Mouse (Mus musculus) macrophage (primary cell): ENCODE measurements around the gene Rpusd1. TPM values are rescaled to one million over a fixed set of nuclear protein-coding genes. Genes with fewer than 3 reads are reported as not detected.
A peak's percentile ranks its signal among the peaks of the same experiment; 100 is the strongest.

Experiments
- H3K27ac ChIP-seq: fragments of 350-480 bp; formaldehyde crosslinking; 2 replicates; pipeline ENCODE4 v1.9.0; 2021
- H3K36me3 ChIP-seq: fragments of 350-480 bp; formaldehyde crosslinking; 2 replicates; pipeline ENCODE4 v1.9.0; 2021; ENCODE audit errors: inconsistent target
- H3K4me3 ChIP-seq: fragments of 350-480 bp; formaldehyde crosslinking; 2 replicates; pipeline ENCODE4 v1.9.0; 2021; ENCODE audit errors: inconsistent target
- H3K79me2 ChIP-seq: fragments of 350-480 bp; formaldehyde crosslinking; 2 replicates; pipeline ENCODE4 v1.9.0; 2021; ENCODE audit errors: inconsistent target
- WGBS: methylation state at CpG from one replicate; pipeline ENCODE4 v1.1.7; 2026; ENCODE audit warnings: inconsistent platforms; ENCODE audit not compliant: missing documents; 5-methylcytosine and 5-hydroxymethylcytosine counted together
- polyA plus RNA-seq: library from polyadenylated mRNA; stranded (reverse); fragments of 250-400 nt; gene quantifications from 3 replicates; pipeline ENCODE4 v1.2.4, GENCODE M21; 2018; ENCODE audit warnings: inconsistent platforms

Rpusd1 gene
- polyA plus RNA-seq, 1 experiment from 2014 or later, result 5.9 TPM

GRCm38 (mm10) chr17:25754241-25754640, 26.8 kb downstream of the Rpusd1 start, which contains the start of gene Msln:
TSS of gene Msln (minus strand) at chr17:25754378.
- 84% methylated on average over 9 of the region's 9 CpGs for WGBS
- Histone ChIP-seq H3K36me3 (no peaks in the 10 kb centered on the region), H3K4me3 (no peak within 1 kb of the TSS), H3K27ac (no peak within 1 kb of the TSS), H3K79me2 (no peaks in the 10 kb centered on the region)

GRCm38 (mm10) chr17:25755086-25755485, 27.6 kb downstream of the Rpusd1 start:
- Histone ChIP-seq H3K27ac (no peak overlapping the region), H3K4me3 (no peak overlapping the region), H3K79me2 (no peaks in the 10 kb centered on the region), H3K36me3 (no peaks in the 10 kb centered on the region)
- 78% methylated on average over 4 of the region's 4 CpGs for WGBS

- no peak overlapping the region for H3K4me3 ChIP-seq
- H3K36me3 ChIP-seq, result no peaks in the 10 kb centered on the region
- H3K27ac ChIP-seq, result no peak overlapping the region
- WGBS, result 37% methylated on average over 4 of the region's 4 CpGs
- no peaks in the 10 kb centered on the region for H3K79me2 ChIP-seq
Observed at GRCm38 (mm10) chr17:25755627-25756377, 28.3 kb downstream of the Rpusd1 start.

- Histone ChIP-seq H3K4me3 (no peak overlapping the region), H3K79me2 (no peaks in the 10 kb centered on the region), H3K27ac (no peak overlapping the region), H3K36me3 (no peaks in the 10 kb centered on the region)
- 81% methylated on average over 9 of the region's 9 CpGs for WGBS
Observed at GRCm38 (mm10) chr17:25756378-25757242, 29.1 kb downstream of the Rpusd1 start.

GRCm38 (mm10) chr17:25757691-25758090, 30.2 kb downstream of the Rpusd1 start:
- Histone ChIP-seq H3K36me3 (no peaks in the 10 kb centered on the region), H3K79me2 (no peaks in the 10 kb centered on the region), H3K4me3 (no peak overlapping the region), H3K27ac (no peak overlapping the region)
- WGBS, result 91% methylated on average over 3 of the region's 3 CpGs

GRCm38 (mm10) chr17:25760148-25760547, 32.7 kb downstream of the Rpusd1 start:
- no peaks in the 10 kb centered on the region for H3K79me2 ChIP-seq
- WGBS, result 70% methylated on average over 8 of the region's 8 CpGs
- H3K36me3 ChIP-seq, result no peaks in the 10 kb centered on the region
- H3K27ac ChIP-seq, result no peak overlapping the region
- no peak overlapping the region for H3K4me3 ChIP-seq

GRCm38 (mm10) chr17:25761561-25761970, 34.1 kb downstream of the Rpusd1 start:
- H3K27ac ChIP-seq, result peak overlapping the region; percentile 17; the same call in 1 of the 2 replicates
- H3K79me2 ChIP-seq, result no peaks in the 10 kb centered on the region
- H3K4me3 ChIP-seq, result no peak overlapping the region
- H3K36me3 ChIP-seq, result no peaks in the 10 kb centered on the region
- 41% methylated on average over 4 of the region's 4 CpGs for WGBS

- Histone ChIP-seq H3K36me3 (no peaks in the 10 kb centered on the region), H3K27ac (no peak overlapping the region), H3K4me3 (no peak overlapping the region), H3K79me2 (no peaks in the 10 kb centered on the region)
- WGBS, result 62% methylated on average over 3 of the region's 3 CpGs
Observed at GRCm38 (mm10) chr17:25762591-25762990, 35.1 kb downstream of the Rpusd1 start.

- Histone ChIP-seq H3K79me2 (no peaks in the 10 kb centered on the region), H3K27ac (no peak overlapping the region), H3K4me3 (no peak overlapping the region), H3K36me3 (no peaks in the 10 kb centered on the region)
- 78% methylated on average over 5 of the region's 5 CpGs for WGBS
Observed at GRCm38 (mm10) chr17:25765886-25766285, 38.4 kb downstream of the Rpusd1 start.

- WGBS, result 58% methylated on average over 8 of the region's 9 CpGs
- Histone ChIP-seq H3K27ac (no peak overlapping the region), H3K4me3 (no peak overlapping the region), H3K36me3 (no peaks in the 10 kb centered on the region), H3K79me2 (peaks cover 7% of the 10 kb centered on the region)
Observed at GRCm38 (mm10) chr17:25769331-25769730, 41.9 kb downstream of the Rpusd1 start.

GRCm38 (mm10) chr17:25773549-25774120, 46.2 kb downstream of the Rpusd1 start, which contains the start of gene Narfl:
TSS of gene Narfl (plus strand) at chr17:25773776.
- peaks cover 19% of the 10 kb centered on the region for H3K79me2 ChIP-seq
- peak within 1 kb of the TSS; percentile 61 for H3K27ac ChIP-seq
- H3K4me3 ChIP-seq, result peak within 1 kb of the TSS; percentile 93
- 1% methylated on average over 37 of the region's 37 CpGs for WGBS
- H3K36me3 ChIP-seq, result peaks cover 20% of the 10 kb centered on the region

GRCm38 (mm10) chr17:25775318-25776062, 48.0 kb downstream of the Rpusd1 start:
- H3K79me2 ChIP-seq, result peaks cover 19% of the 10 kb centered on the region
- H3K36me3 ChIP-seq, result peaks cover 38% of the 10 kb centered on the region
- no peak overlapping the region for H3K4me3 ChIP-seq
- H3K27ac ChIP-seq, result no peak overlapping the region
- 80% methylated on average over 10 of the region's 10 CpGs for WGBS

- peaks cover 19% of the 10 kb centered on the region for H3K79me2 ChIP-seq
- H3K36me3 ChIP-seq, result peaks cover 62% of the 10 kb centered on the region
- H3K27ac ChIP-seq, result no peak overlapping the region
- no peak overlapping the region for H3K4me3 ChIP-seq
- 88% methylated on average over 5 of the region's 5 CpGs for WGBS
Observed at GRCm38 (mm10) chr17:25777948-25778347, 50.5 kb downstream of the Rpusd1 start.
